Mouse (Mus musculus): ENCODE measurements around the gene Cct7. TPM values are rescaled to one million over a fixed set of nuclear protein-coding genes. Genes with fewer than 3 reads are reported as not detected.

Gene Cct7
- polyA plus RNA-seq (2015; fragmentation: Nextera tagmentation; extraction: Ambion mirVana) = 241 and 258 TPM in 2 replicates

GRCm38 (mm10) chr6:85450697-85451663 lies at the start of gene Cct7:
TSS of gene Cct7 (plus strand) at chr6:85451514.

GRCm38 (mm10) chr6:85423836-85424379 lies 27.4 kb upstream of the Cct7 start, which contains the start of gene Noto:
TSS of gene Noto (plus strand) at chr6:85423886.

GRCm38 (mm10) chr6:85431842-85432431 lies 19.4 kb upstream of the Cct7 start, which contains the start of gene Smyd5:
TSS of gene Smyd5 (plus strand) at chr6:85431989.

GRCm38 (mm10) chr6:85451664-85452410 lies 523 bp downstream of the Cct7 start, which contains the start of gene Pradc1:
TSS of gene Pradc1 (minus strand) at chr6:85451970.

GRCm38 (mm10) chr6:85502911-85503250 lies 51.6 kb downstream of the Cct7 start, which contains the start of gene Fbxo41:
TSS of gene Fbxo41 (minus strand) at chr6:85502994.

GRCm38 (mm10) chr6:85513531-85513910 lies 62.2 kb downstream of the Cct7 start, which contains the start of gene Egr4:
TSS of gene Egr4 (minus strand) at chr6:85513589.

Other genes with a start within 250 kb of the Cct7 start
- gene Sfxn5, start 118.1 kb upstream of the Cct7 start, polyA plus RNA-seq (2015; fragmentation: Nextera tagmentation; extraction: Ambion mirVana) = 9.0 and 13.7 TPM in 2 replicates
- 5.3 and 6.0 TPM in 2 replicates for gene Rab11fip5, start 76.9 kb upstream of the Cct7 start, polyA plus RNA-seq (2015; fragmentation: Nextera tagmentation; extraction: Ambion mirVana)
- gene Noto, start 27.6 kb upstream of the Cct7 start, polyA plus RNA-seq (2015; fragmentation: Nextera tagmentation; extraction: Ambion mirVana) = not detected in 2 replicates
- 17.3 and 19.5 TPM in 2 replicates for gene Smyd5, start 19.5 kb upstream of the Cct7 start, polyA plus RNA-seq (2015; fragmentation: Nextera tagmentation; extraction: Ambion mirVana)
- 30.5 and 33.3 TPM in 2 replicates for gene Pradc1, start 456 bp downstream of the Cct7 start, polyA plus RNA-seq (2015; fragmentation: Nextera tagmentation; extraction: Ambion mirVana)
- gene Fbxo41, start 51.5 kb downstream of the Cct7 start, polyA plus RNA-seq (2015; fragmentation: Nextera tagmentation; extraction: Ambion mirVana) = 0.02 TPM in 1 of 2 replicates, not detected in the other
- not detected in 2 replicates for gene Egr4, start 62.1 kb downstream of the Cct7 start, polyA plus RNA-seq (2015; fragmentation: Nextera tagmentation; extraction: Ambion mirVana)
- 3.4 and 3.6 TPM in 2 replicates for gene Alms1, start 136.0 kb downstream of the Cct7 start, polyA plus RNA-seq (2015; fragmentation: Nextera tagmentation; extraction: Ambion mirVana)